In genomic region chr1:91282582-91282981, GRCm38 (mm10) we compare ENCODE assay signal across 24 mouse cellular contexts. TPM values are rescaled to one million over a fixed set of nuclear protein-coding genes. Genes with fewer than 3 reads are reported as not detected.
"Had no signal": no experiment of that assay in that cellular context is flagged by ENCODE, and none has a peak within 500 bp of the region (broad histone marks: within the 10 kb centered on the region; RNA-seq: fewer than 3 reads in every experiment).

No protein-coding gene starts in this region.

- H3K9me3 ChIP-seq: limb, embryonic 10.5 days; limb, embryonic 13.5 days; liver, embryonic 12.5 days; liver, embryonic 15.5 days; lung, embryonic 15.5 days; megakaryocyte, embryonic 14.5 days; neural tube, embryonic 12.5 days; neural tube, embryonic 15.5 days had no signal

- H3K27me3 ChIP-seq: limb, embryonic 13.5 days; liver, embryonic 12.5 days; liver, embryonic 15.5 days; lung, embryonic 15.5 days; megakaryocyte, embryonic 14.5 days; neural tube, embryonic 12.5 days; neural tube, embryonic 15.5 days had no signal

- H3K4me1 ChIP-seq: limb, embryonic 10.5 days; limb, embryonic 13.5 days; lung, embryonic 15.5 days; neural tube, embryonic 12.5 days; neural tube, embryonic 15.5 days had no signal

- DNase-seq: kidney, adult 2 months; kidney, postnatal 25 days; liver; lung, adult 18-20 months; lung, postnatal 14 days; midbrain, embryonic 14.5 days; right cerebral cortex, adult 18-20 months; right cerebral cortex, postnatal 14 days; right cerebral cortex, postnatal 4 days; spleen, adult 18-20 months; thymus, adult 18-20 months; thymus, postnatal 36 days had no signal

- H3K4me3 ChIP-seq: limb, embryonic 10.5 days; limb, embryonic 13.5 days; liver, embryonic 12.5 days; liver, embryonic 15.5 days; lung, embryonic 15.5 days; megakaryocyte, embryonic 14.5 days; neural tube, embryonic 12.5 days; neural tube, embryonic 15.5 days had no signal

- H3K27ac ChIP-seq: kidney, postnatal 0 days; limb, embryonic 10.5 days; limb, embryonic 13.5 days; liver, embryonic 12.5 days; liver, embryonic 15.5 days; lung, embryonic 15.5 days; macrophage; neural tube, embryonic 12.5 days; neural tube, embryonic 15.5 days had no signal

RNA-seq across cellular contexts. Expression of gene Espnl, which starts 39.3 kb away (rescaled TPM):
- polyA plus RNA-seq: intestine, postnatal 0 days; kidney, embryonic 14.5 days; limb, embryonic 10.5 days; macrophage had no signal
